Mouse (Mus musculus): Measurements from ENCODE around the gene Becn1. TPM values are rescaled to one million over a fixed set of nuclear protein-coding genes. Genes with fewer than 3 reads are reported as not detected.

Gene Becn1
- polyA plus RNA-seq, 1 experiment, result 103 TPM

GRCm38 (mm10) chr11:101279193-101279569, 22.9 kb downstream of the Becn1 start:
- TF ChIP-seq MYOG (IDR thresholded peaks at IDR 0.05; ENCODE audit: control insufficient read depth, extremely low read depth, insufficient read length) (no peak), CEBPB (IDR thresholded peaks at IDR 0.05; ENCODE audit: low read depth) (no peak), CTCF (IDR thresholded peaks at IDR 0.05; ENCODE audit: control insufficient read depth, insufficient read depth, insufficient read length) (no peak), USF1 (IDR thresholded peaks at IDR 0.05; ENCODE audit: low read depth) (no peak)
- H3K79me2 ChIP-seq (ENCODE audit: control insufficient read depth, insufficient read depth), result peaks cover 10% of the 10 kb centered on the region
- H3K4me3 ChIP-seq (ENCODE audit: insufficient read depth, poor library complexity, severe bottlenecking), result no peak overlapping the region
- H3K27me3 ChIP-seq (ENCODE audit: control insufficient read depth, insufficient read depth, insufficient read length), result no peaks in the 10 kb centered on the region
- no peak overlapping the region for H3ac ChIP-seq (ENCODE audit: control insufficient read depth, insufficient read length, low read depth)
- H3K36me3 ChIP-seq (ENCODE audit: control insufficient read depth, insufficient read depth), result no peaks in the 10 kb centered on the region
- H3K79me3 ChIP-seq (ENCODE audit: low read depth), result no peaks in the 10 kb centered on the region

DNA sequence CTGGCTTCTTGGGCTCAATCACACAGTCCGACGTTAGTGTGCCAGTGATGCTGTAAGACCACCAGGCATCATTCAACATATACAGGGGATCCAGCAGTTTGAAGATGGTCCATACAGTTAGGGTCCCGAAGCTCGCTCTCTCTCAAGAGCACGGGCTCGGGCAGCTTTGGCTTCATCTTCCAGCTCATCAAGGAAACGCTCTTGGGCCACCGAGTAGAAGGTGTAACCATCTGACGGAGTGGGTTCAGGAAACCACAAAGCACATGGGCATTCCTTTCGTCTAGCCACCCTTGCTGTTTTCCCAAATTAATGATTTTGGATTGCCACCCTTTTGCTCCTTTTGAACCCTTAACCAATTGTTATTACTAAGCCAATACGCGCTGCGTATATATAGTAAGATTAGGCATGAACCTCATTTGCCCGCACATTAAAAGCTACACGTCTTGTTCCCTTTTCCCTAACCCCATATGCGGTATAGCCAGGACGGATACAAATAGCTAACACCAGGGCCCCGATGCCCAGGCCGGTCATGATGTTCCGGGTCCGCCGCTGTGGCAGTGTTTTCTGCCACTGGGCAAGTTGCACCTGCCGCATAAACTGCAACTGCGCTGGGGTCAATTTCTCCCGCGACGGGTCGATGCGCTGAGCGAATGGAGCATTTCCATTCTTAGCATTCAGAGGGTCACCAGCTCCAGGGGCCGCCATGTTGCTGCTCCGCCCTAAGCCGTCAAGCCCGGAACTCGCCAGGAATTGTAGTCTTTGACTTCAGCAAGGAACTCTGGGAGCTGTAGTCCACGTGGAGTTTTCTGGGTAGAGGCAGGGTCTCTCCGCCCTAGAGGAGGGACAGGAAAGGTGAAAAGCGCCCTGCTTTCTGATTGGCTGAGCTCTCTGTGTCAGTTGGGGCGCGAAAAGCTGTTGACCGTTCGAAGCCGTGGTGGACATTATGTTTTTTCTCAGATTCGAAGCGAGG, 23.6 kb downstream of the Becn1 start, which contains the start of the genes Cntd1 and Coa3:
Gene Cntd1, plus strand, starts transcription at position 790 of the 970 bp plus-strand sequence.
Gene Coa3, minus strand, starts transcription at position 892 of the 970 bp plus-strand sequence.
- H3K4me3 ChIP-seq (ENCODE audit: insufficient read depth, poor library complexity, severe bottlenecking), result peak within 1 kb of the TSS; percentile 56
- no peaks in the 10 kb centered on the region for H3K79me3 ChIP-seq (ENCODE audit: low read depth)
- H3K27me3 ChIP-seq (ENCODE audit: control insufficient read depth, insufficient read depth, insufficient read length), result peaks cover 3% of the 10 kb centered on the region
- TF ChIP-seq MYOD1 (IDR thresholded peaks at IDR 0.05; ENCODE audit: control insufficient read depth, insufficient read length, low read depth) (no peak), CEBPB (IDR thresholded peaks at IDR 0.05; ENCODE audit: low read depth) (no peak), MYOG (IDR thresholded peaks at IDR 0.05; ENCODE audit: control insufficient read depth, extremely low read depth, insufficient read length) (no peak), MAX (IDR thresholded peaks at IDR 0.05) (peak; percentile 63), USF1 (IDR thresholded peaks at IDR 0.05; ENCODE audit: low read depth) (peak; percentile 25), FOSL1 (IDR thresholded peaks at IDR 0.05; ENCODE audit: insufficient read depth, low read length, poor library complexity, severe bottlenecking) (no peak), CTCF (IDR thresholded peaks at IDR 0.05; ENCODE audit: control insufficient read depth, insufficient read depth, insufficient read length) (no peak)
- H3K36me3 ChIP-seq (ENCODE audit: control insufficient read depth, insufficient read depth), result no peaks in the 10 kb centered on the region
- H3K79me2 ChIP-seq (ENCODE audit: control insufficient read depth, insufficient read depth), result peaks cover 10% of the 10 kb centered on the region
- peak within 1 kb of the TSS; percentile 96 for H3ac ChIP-seq (ENCODE audit: control insufficient read depth, insufficient read length, low read depth)

GRCm38 (mm10) chr11:101277381-101278222, 24.5 kb downstream of the Becn1 start:
- TF ChIP-seq MYOG (IDR thresholded peaks at IDR 0.05; ENCODE audit: control insufficient read depth, extremely low read depth, insufficient read length) (no peak), FOSL1 (IDR thresholded peaks at IDR 0.05; ENCODE audit: insufficient read depth, low read length, poor library complexity, severe bottlenecking) (peak; percentile 66), CEBPB (IDR thresholded peaks at IDR 0.05; ENCODE audit: low read depth) (no peak), USF1 (IDR thresholded peaks at IDR 0.05; ENCODE audit: low read depth) (no peak), MYOD1 (IDR thresholded peaks at IDR 0.05; ENCODE audit: control insufficient read depth, insufficient read length, low read depth) (peak; percentile 1), MAX (IDR thresholded peaks at IDR 0.05) (peak; percentile 61), CTCF (IDR thresholded peaks at IDR 0.05; ENCODE audit: control insufficient read depth, insufficient read depth, insufficient read length) (no peak)
- H3K36me3 ChIP-seq (ENCODE audit: control insufficient read depth, insufficient read depth), result no peaks in the 10 kb centered on the region
- peaks cover 3% of the 10 kb centered on the region for H3K27me3 ChIP-seq (ENCODE audit: control insufficient read depth, insufficient read depth, insufficient read length)
- peak overlapping the region; percentile 96 for H3ac ChIP-seq (ENCODE audit: control insufficient read depth, insufficient read length, low read depth)
- H3K4me3 ChIP-seq (ENCODE audit: insufficient read depth, poor library complexity, severe bottlenecking), result peak overlapping the region; percentile 56
- no peaks in the 10 kb centered on the region for H3K79me3 ChIP-seq (ENCODE audit: low read depth)
- peaks cover 10% of the 10 kb centered on the region for H3K79me2 ChIP-seq (ENCODE audit: control insufficient read depth, insufficient read depth)

DNA sequence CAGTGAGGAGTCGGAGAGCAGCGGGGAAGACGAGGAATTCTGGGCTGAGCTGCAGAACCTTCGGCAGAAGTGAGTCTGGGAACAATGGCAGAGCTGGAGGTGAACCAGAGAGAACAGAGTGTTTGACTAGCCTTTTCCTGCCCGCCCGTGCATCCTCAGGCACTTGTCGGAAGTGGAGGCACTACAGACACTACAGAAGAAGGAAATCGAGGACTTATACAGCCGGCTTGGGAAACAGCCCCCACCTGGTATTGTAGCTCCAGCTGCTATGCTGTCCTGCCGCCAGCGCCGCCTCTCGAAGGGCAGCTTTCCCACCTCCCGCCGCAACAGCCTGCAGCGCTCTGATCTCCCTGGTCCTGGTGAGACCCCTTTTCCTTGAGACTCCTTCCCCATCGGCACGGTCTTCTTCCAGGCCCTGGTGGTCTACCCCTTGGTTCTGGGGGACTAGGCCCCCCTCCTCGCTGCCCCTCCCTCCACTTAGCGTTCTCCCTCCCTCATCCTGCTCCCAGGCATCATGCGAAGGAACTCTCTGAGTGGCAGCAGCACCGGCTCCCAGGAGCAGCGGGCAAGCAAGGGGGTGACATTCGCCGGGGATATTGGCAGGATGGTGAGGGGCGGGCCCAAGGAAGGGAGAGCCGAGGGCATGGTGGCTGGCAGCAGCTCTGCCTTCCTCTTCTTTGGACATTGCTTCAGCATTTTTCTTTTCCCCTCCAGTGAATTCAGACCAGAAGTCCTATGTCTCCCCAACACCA, 25.6 kb downstream of the Becn1 start:
- H3K4me3 ChIP-seq (ENCODE audit: insufficient read depth, poor library complexity, severe bottlenecking), result no peak overlapping the region
- H3K79me3 ChIP-seq (ENCODE audit: low read depth), result no peaks in the 10 kb centered on the region
- peaks cover 3% of the 10 kb centered on the region for H3K27me3 ChIP-seq (ENCODE audit: control insufficient read depth, insufficient read depth, insufficient read length)
- no peaks in the 10 kb centered on the region for H3K36me3 ChIP-seq (ENCODE audit: control insufficient read depth, insufficient read depth)
- H3K79me2 ChIP-seq (ENCODE audit: control insufficient read depth, insufficient read depth), result peaks cover 10% of the 10 kb centered on the region
- H3ac ChIP-seq (ENCODE audit: control insufficient read depth, insufficient read length, low read depth), result no peak overlapping the region
- TF ChIP-seq MAX (IDR thresholded peaks at IDR 0.05) (no peak), MYOG (IDR thresholded peaks at IDR 0.05; ENCODE audit: control insufficient read depth, extremely low read depth, insufficient read length) (no peak), USF1 (IDR thresholded peaks at IDR 0.05; ENCODE audit: low read depth) (no peak), FOSL1 (IDR thresholded peaks at IDR 0.05; ENCODE audit: insufficient read depth, low read length, poor library complexity, severe bottlenecking) (no peak), CTCF (IDR thresholded peaks at IDR 0.05; ENCODE audit: control insufficient read depth, insufficient read depth, insufficient read length) (no peak), CEBPB (IDR thresholded peaks at IDR 0.05; ENCODE audit: low read depth) (no peak)

DNA sequence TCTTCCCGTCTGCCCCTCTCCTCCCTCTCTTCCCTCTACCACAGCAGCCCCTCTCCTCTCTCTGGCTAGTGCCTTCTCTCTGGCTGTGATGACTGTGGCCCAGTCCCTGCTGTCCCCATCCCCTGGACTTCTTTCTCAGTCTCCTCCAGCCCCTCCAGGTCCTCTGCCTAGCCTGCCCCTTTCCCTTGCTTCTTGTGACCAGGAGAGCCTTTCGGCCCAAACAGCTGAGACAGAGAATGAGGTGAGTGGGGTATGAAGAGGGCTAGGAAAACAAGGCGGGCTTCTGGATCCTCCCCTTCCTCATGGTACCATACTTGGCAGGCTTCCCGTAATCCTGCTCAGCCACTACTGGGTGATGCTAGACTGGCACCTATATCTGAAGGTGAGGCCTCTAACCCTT, 26.8 kb downstream of the Becn1 start:
- H3K36me3 ChIP-seq (ENCODE audit: control insufficient read depth, insufficient read depth), result no peaks in the 10 kb centered on the region
- H3ac ChIP-seq (ENCODE audit: control insufficient read depth, insufficient read length, low read depth), result no peak overlapping the region
- no peak overlapping the region for H3K4me3 ChIP-seq (ENCODE audit: insufficient read depth, poor library complexity, severe bottlenecking)
- H3K79me3 ChIP-seq (ENCODE audit: low read depth), result no peaks in the 10 kb centered on the region
- peaks cover 10% of the 10 kb centered on the region for H3K79me2 ChIP-seq (ENCODE audit: control insufficient read depth, insufficient read depth)
- TF ChIP-seq MYOD1 (IDR thresholded peaks at IDR 0.05; ENCODE audit: control insufficient read depth, insufficient read length, low read depth) (no peak), CEBPB (IDR thresholded peaks at IDR 0.05; ENCODE audit: low read depth) (no peak), MYOG (IDR thresholded peaks at IDR 0.05; ENCODE audit: control insufficient read depth, extremely low read depth, insufficient read length) (no peak), MAX (IDR thresholded peaks at IDR 0.05) (no peak), CTCF (IDR thresholded peaks at IDR 0.05; ENCODE audit: control insufficient read depth, insufficient read depth, insufficient read length) (no peak), FOSL1 (IDR thresholded peaks at IDR 0.05; ENCODE audit: insufficient read depth, low read length, poor library complexity, severe bottlenecking) (no peak), USF1 (IDR thresholded peaks at IDR 0.05; ENCODE audit: low read depth) (no peak)
- peaks cover 8% of the 10 kb centered on the region for H3K27me3 ChIP-seq (ENCODE audit: control insufficient read depth, insufficient read depth, insufficient read length)
